Mouse (Mus musculus) small intestine, adult 2 months (tissue): ENCODE measurements around the gene Zscan29.

Experiments used
- CTCF ChIP-seq: fragments of 200-500 bp; IDR thresholded peaks from 2 replicates; pipeline ENCODE4 v1.5.1; 2012; ENCODE audit warnings: low read depth, mild to moderate bottlenecking, control low read depth, inconsistent platforms, low read length, moderate library complexity, mixed read lengths; ENCODE audit not compliant: insufficient replicate concordance, insufficient read length; ENCODE audit errors: extremely low read depth
- POLR2A ChIP-seq: fragments of 200-500 bp; IDR thresholded peaks from 2 replicates; pipeline ENCODE4 v1.6.1; 2012; ENCODE audit warnings: low read depth, mild to moderate bottlenecking, control low read depth, inconsistent platforms, low read length, moderate library complexity

DNA sequence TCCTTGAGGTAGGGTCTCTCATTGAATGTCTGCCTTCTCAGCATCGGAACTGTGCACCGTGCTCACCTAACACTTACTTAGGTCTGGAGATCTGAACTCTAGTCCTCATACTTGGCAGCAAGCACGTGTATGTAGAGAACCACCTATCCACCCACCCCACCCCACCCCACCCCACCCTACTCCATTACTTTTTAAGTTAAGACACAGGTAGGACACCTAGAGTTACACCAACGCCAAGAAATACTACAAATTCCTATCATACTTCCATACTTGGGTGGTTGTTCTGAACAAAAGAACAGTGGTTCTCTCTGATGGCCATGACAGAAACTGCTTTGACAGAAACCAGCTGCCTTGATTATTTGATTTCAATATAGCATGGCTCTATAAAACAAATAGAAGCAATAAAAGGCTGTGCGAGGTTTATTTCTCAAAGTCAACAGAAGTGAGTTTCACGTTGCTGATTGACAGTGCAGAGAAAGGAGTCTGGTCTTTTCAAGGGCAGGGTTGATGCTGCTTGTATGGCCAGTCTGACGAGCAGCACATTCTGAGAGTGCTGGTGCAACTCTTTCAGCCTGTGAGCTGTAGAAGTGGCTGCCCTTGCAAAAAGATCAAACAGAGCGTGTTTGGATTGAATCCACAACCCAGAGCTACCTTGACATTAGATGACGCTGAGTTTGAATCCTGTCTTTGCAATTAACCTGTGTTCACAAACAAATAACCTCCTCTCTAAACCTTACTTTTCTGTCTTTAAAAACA, 41.9 kb downstream of the Zscan29 start:
- TF ChIP-seq CTCF (no peak), POLR2A (no peak)
